Mouse (Mus musculus): ENCODE results near the gene Aven.

GRCm38 (mm10) chr2:112625156-112625555 lies 132.4 kb downstream of the Aven start:
- TF ChIP-seq CTCF (IDR thresholded peaks at IDR 0.05; ENCODE audit: insufficient read depth, low read depth, low read length): no peak
- TF ChIP-seq POLR2A (IDR thresholded peaks at IDR 0.05; ENCODE audit: insufficient read depth, low read depth, low read length): no peak

All from olfactory bulb, adult 2 months (tissue).